Mouse (Mus musculus): ENCODE measurements around the gene Slc25a16.

DNA sequence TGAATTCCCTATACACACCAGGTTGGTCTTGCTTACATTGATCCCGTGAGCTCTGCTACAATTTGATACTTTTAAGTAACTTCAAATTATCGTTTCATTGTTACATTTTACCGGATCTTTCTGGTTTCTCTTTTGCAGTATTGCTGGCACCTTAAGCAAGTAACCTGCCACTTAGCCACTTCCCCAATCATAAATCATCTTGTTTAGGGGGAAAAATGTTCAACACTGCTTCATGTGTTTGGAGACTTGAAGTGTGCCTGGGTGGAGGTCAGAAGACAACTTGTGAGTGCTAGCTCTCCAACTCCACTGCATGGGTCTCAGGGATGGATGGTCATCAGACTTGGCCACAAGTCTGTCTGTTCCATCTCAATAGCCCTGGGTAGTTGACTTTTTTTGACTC, 29.4 kb upstream of the Slc25a16 start:
- TF ChIP-seq EP300 (IDR thresholded peaks at IDR 0.05; ENCODE audit: low read depth) = no peak
- TF ChIP-seq CTCF (IDR thresholded peaks at IDR 0.05; ENCODE audit: low read depth) = no peak

Data from heart, postnatal 0 days (tissue).